ENCODE assay signal across 18 mouse cellular contexts in genomic region chr14:100300905-100301304, GRCm38 (mm10).
"Had no signal": no experiment of that assay in that cellular context is flagged by ENCODE, and none has a peak within 500 bp of the region (broad histone marks: within the 10 kb centered on the region; RNA-seq: fewer than 3 reads in every experiment).

No protein-coding gene starts in this region.

- H3K4me2 ChIP-seq: lung, embryonic 14.5 days; midbrain, embryonic 12.5 days; neural tube, embryonic 13.5 days; neural tube, embryonic 15.5 days had no signal

- DNase-seq: lung, adult 18-20 months; lung, embryonic 14.5 days; lung, postnatal 10 days; lung, postnatal 4 days; midbrain, embryonic 14.5 days; retina, postnatal 1 day; right cerebral cortex, adult 18-20 months; right cerebral cortex, postnatal 25 days; right cerebral cortex, postnatal 4 days; spleen, adult 18-20 months; thymus, adult 18-20 months; thymus, postnatal 14 days; thymus, postnatal 36 days had no signal

- H3K9ac ChIP-seq: lung, embryonic 14.5 days; midbrain, embryonic 12.5 days; neural tube, embryonic 13.5 days; neural tube, embryonic 15.5 days had no signal

- H3K4me1 ChIP-seq: midbrain, embryonic 12.5 days; neural tube, embryonic 13.5 days; neural tube, embryonic 15.5 days had no signal

- H3K27me3 ChIP-seq: midbrain, embryonic 12.5 days; neural tube, embryonic 13.5 days; neural tube, embryonic 15.5 days had no signal

- H3K4me3 ChIP-seq: midbrain, embryonic 12.5 days; myocyte; neural tube, embryonic 13.5 days; neural tube, embryonic 15.5 days had no signal

- H3K36me3 ChIP-seq: midbrain, embryonic 12.5 days; neural tube, embryonic 13.5 days; neural tube, embryonic 15.5 days had no signal

- ATAC-seq: midbrain, embryonic 16.5 days had no signal

- H3K27ac ChIP-seq: midbrain, embryonic 12.5 days; neural tube, embryonic 13.5 days; neural tube, embryonic 15.5 days had no signal

- H3K9me3 ChIP-seq: midbrain, embryonic 12.5 days; neural tube, embryonic 13.5 days; neural tube, embryonic 15.5 days had no signal
